Mouse (Mus musculus) liver, embryonic 12.5 days (tissue): ENCODE results near the gene Selenbp1. TPM values are rescaled to one million over a fixed set of nuclear protein-coding genes. Genes with fewer than 3 reads are reported as not detected.
"Not testable (repeated sequence)": the region's sequence is repeated elsewhere in the genome, so short reads cannot be mapped to it uniquely, and the experiment has no call there.

Experiments
- ATAC-seq: fragments of 200-750 bp; cut with Nextera tagmentation; 2 replicates; pipeline ENCODE4 v1.8.0; 2017; ENCODE audit warnings: moderate number of reproducible peaks, mild to moderate bottlenecking, moderate library complexity
- H3K27ac ChIP-seq: fragments of 300-500 bp; sonication (generic); 2 replicates; pipeline ENCODE4 v1.5.1; 2016; ENCODE audit warnings: mild to moderate bottlenecking
- H3K27me3 ChIP-seq: fragments of 300-500 bp; sonication (generic); replicated peaks from 2 replicates; pipeline ENCODE4 v1.6.1; 2016; ENCODE audit warnings: mild to moderate bottlenecking, moderate library complexity
- H3K36me3 ChIP-seq: fragments of 300-500 bp; sonication (generic); 2 replicates; pipeline ENCODE4 v1.6.1; 2016; ENCODE audit warnings: mild to moderate bottlenecking, moderate library complexity
- H3K4me1 ChIP-seq: fragments of 300-500 bp; sonication (generic); 2 replicates; pipeline ENCODE4 v1.6.1; 2016
- H3K4me2 ChIP-seq: fragments of 300-500 bp; sonication (generic); 2 replicates; pipeline ENCODE4 v1.6.1; 2016; ENCODE audit warnings: mild to moderate bottlenecking, moderate library complexity
- H3K4me3 ChIP-seq: fragments of 300-500 bp; sonication (generic); 2 replicates; pipeline ENCODE4 v1.5.1; 2016; ENCODE audit warnings: mild to moderate bottlenecking, moderate library complexity
- H3K9ac ChIP-seq: fragments of 300-500 bp; sonication (generic); 2 replicates; pipeline ENCODE4 v1.6.1; 2016; ENCODE audit warnings: mild to moderate bottlenecking, moderate library complexity
- H3K9me3 ChIP-seq: fragments of 300-500 bp; sonication (generic); replicated peaks from 2 replicates; pipeline ENCODE4 v1.6.1; 2016; ENCODE audit warnings: mild to moderate bottlenecking, moderate library complexity
- WGBS: fragments of 180-500 bp; shearing (Covaris S2); methylation state at CpG from one replicate; pipeline ENCODE4 v1.1.7; 2016; ENCODE audit not compliant: insufficient replicate concordance; 5-methylcytosine and 5-hydroxymethylcytosine counted together
- polyA plus RNA-seq: library from polyadenylated mRNA; unstranded; fragments of >200 nt; fragmentation: Nextera tagmentation; extraction: Ambion mirVana; gene quantifications from 2 replicates; pipeline ENCODE4 v1.2.1, GENCODE M21; 2016

Selenbp1 gene
- polyA plus RNA-seq, 1 experiment from 2014 or later = 54.0 TPM

GRCm38 (mm10) chr3:94917816-94918361 is 15.0 kb upstream of the Selenbp1 start:
- Histone ChIP-seq H3K4me2 (peak overlapping the region; percentile 44), H3K27me3 (peaks cover 17% of the 10 kb centered on the region; the same call in 1 of the 2 replicates), H3K9me3 (no peaks in the 10 kb centered on the region), H3K27ac (peak overlapping the region; percentile 62; the same call in 1 of the 2 replicates), H3K4me3 (no peak overlapping the region), H3K9ac (peak overlapping the region; percentile 47), H3K36me3 (no peaks in the 10 kb centered on the region), H3K4me1 (peaks cover 31% of the 10 kb centered on the region)
- ATAC-seq = peak; percentile 89
- WGBS = 56% methylated on average over 14 of the region's 14 CpGs

- no peak for ATAC-seq
- WGBS = 72% methylated on average over 4 of the region's 4 CpGs
- no peak overlapping the region; the same call in 1 of the 2 replicates for H3K9ac ChIP-seq
- no peaks in the 10 kb centered on the region for H3K36me3 ChIP-seq
- no peaks in the 10 kb centered on the region for H3K9me3 ChIP-seq
- no peak overlapping the region for H3K4me3 ChIP-seq
- no peak overlapping the region for H3K4me2 ChIP-seq
- H3K4me1 ChIP-seq = peaks cover 35% of the 10 kb centered on the region
- H3K27me3 ChIP-seq = peaks cover 17% of the 10 kb centered on the region; the same call in 1 of the 2 replicates
- no peak overlapping the region for H3K27ac ChIP-seq
Measured at GRCm38 (mm10) chr3:94918845-94919244, 14.0 kb upstream of the Selenbp1 start.

- no peak for ATAC-seq
- 62% methylated on average over 3 of the region's 3 CpGs for WGBS
Measured at GRCm38 (mm10) chr3:94921104-94921503, 11.8 kb upstream of the Selenbp1 start.

GRCm38 (mm10) chr3:94922333-94922732 is 10.5 kb upstream of the Selenbp1 start:
- 59% methylated on average over 3 of the region's 3 CpGs for WGBS
- H3K36me3 ChIP-seq = no peaks in the 10 kb centered on the region
- peaks cover 66% of the 10 kb centered on the region for H3K4me1 ChIP-seq

More at GRCm38 (mm10) chr3:94921104-94921503, 11.8 kb upstream of the Selenbp1 start:
- no peaks in the 10 kb centered on the region for H3K36me3 ChIP-seq
- H3K4me1 ChIP-seq = peaks cover 57% of the 10 kb centered on the region
- H3K9me3 ChIP-seq = no peaks in the 10 kb centered on the region
- peaks cover 13% of the 10 kb centered on the region; the same call in 1 of the 2 replicates for H3K27me3 ChIP-seq
- no peak overlapping the region for H3K4me3 ChIP-seq
- no peak overlapping the region for H3K4me2 ChIP-seq
- H3K9ac ChIP-seq = no peak overlapping the region
- no peak overlapping the region for H3K27ac ChIP-seq

GRCm38 (mm10) chr3:94924688-94925087 is 8.2 kb upstream of the Selenbp1 start:
- Histone ChIP-seq H3K36me3 (no peaks in the 10 kb centered on the region), H3K4me3 (no peak overlapping the region), H3K9ac (peak overlapping the region; percentile 3; the same call in 1 of the 2 replicates), H3K27me3 (peaks cover 9% of the 10 kb centered on the region; the same call in 1 of the 2 replicates), H3K4me2 (no peak overlapping the region), H3K27ac (no peak overlapping the region), H3K4me1 (peaks cover 54% of the 10 kb centered on the region), H3K9me3 (no peaks in the 10 kb centered on the region)
- ATAC-seq = no peak
- WGBS = 33% methylated on average over 8 of the region's 8 CpGs

More at GRCm38 (mm10) chr3:94922333-94922732, 10.5 kb upstream of the Selenbp1 start:
- H3K27me3 ChIP-seq = peaks cover 9% of the 10 kb centered on the region; the same call in 1 of the 2 replicates
- no peak overlapping the region for H3K4me2 ChIP-seq
- H3K27ac ChIP-seq = no peak overlapping the region
- ATAC-seq = no peak
- H3K4me3 ChIP-seq = no peak overlapping the region
- H3K9ac ChIP-seq = no peak overlapping the region
- H3K9me3 ChIP-seq = no peaks in the 10 kb centered on the region

- peak overlapping the region; percentile 39 for H3K4me2 ChIP-seq
Measured at GRCm38 (mm10) chr3:94926301-94926736, 6.5 kb upstream of the Selenbp1 start.

GRCm38 (mm10) chr3:94928979-94929378 is 3.9 kb upstream of the Selenbp1 start:
- whole genome bisulfite sequencing = 80% methylated on average over 4 of the region's 4 CpGs
- not testable (repeated sequence) for H3K9ac ChIP-seq, H3K9me3 ChIP-seq, H3K4me3 ChIP-seq, H3K27me3 ChIP-seq, H3K4me2 ChIP-seq, H3K36me3 ChIP-seq, ATAC-seq, H3K27ac ChIP-seq
- peaks cover 78% of the 10 kb centered on the region for H3K4me1 ChIP-seq

More at GRCm38 (mm10) chr3:94926301-94926736, 6.5 kb upstream of the Selenbp1 start:
- ATAC-seq = peak; percentile 95
- not testable (repeated sequence) for H3K4me3 ChIP-seq, H3K27me3 ChIP-seq, H3K9me3 ChIP-seq, H3K36me3 ChIP-seq, H3K9ac ChIP-seq
- 13% methylated on average over 4 of the region's 4 CpGs for WGBS
- Histone ChIP-seq H3K27ac (peak overlapping the region; percentile 72), H3K4me1 (peaks cover 57% of the 10 kb centered on the region)

GRCm38 (mm10) chr3:94930386-94931266 is 2.2 kb upstream of the Selenbp1 start:
- H3K4me1 ChIP-seq = peaks cover 77% of the 10 kb centered on the region
- ATAC-seq, H3K4me2 ChIP-seq, H3K27me3 ChIP-seq, H3K36me3 ChIP-seq, H3K4me3 ChIP-seq, H3K9me3 ChIP-seq: not testable (repeated sequence)
- 55% methylated on average over 7 of the region's 7 CpGs for WGBS
- peak overlapping the region; percentile 71 for H3K27ac ChIP-seq
- H3K9ac ChIP-seq = 0 out of 2 replicates have a peak overlapping the region, but pooled peaks have one; percentile 17

- not testable (repeated sequence) for H3K9me3 ChIP-seq, H3K36me3 ChIP-seq, H3K4me3 ChIP-seq, H3K4me2 ChIP-seq, H3K27me3 ChIP-seq
- 41% methylated on average over 10 of the region's 10 CpGs for WGBS
- ATAC-seq = peak; percentile 53
- Histone ChIP-seq H3K9ac (0 out of 2 replicates have a peak overlapping the region, but pooled peaks have one; percentile 2), H3K27ac (peak overlapping the region; percentile 85), H3K4me1 (peaks cover 78% of the 10 kb centered on the region)
Measured at GRCm38 (mm10) chr3:94931427-94932082, 1.3 kb upstream of the Selenbp1 start.

GRCm38 (mm10) chr3:94932279-94932678 is 577 bp upstream of the Selenbp1 start:
- not testable (repeated sequence) for H3K9me3 ChIP-seq, H3K36me3 ChIP-seq, H3K27me3 ChIP-seq, ATAC-seq, H3K9ac ChIP-seq, H3K4me3 ChIP-seq
- Histone ChIP-seq H3K4me1 (peaks cover 73% of the 10 kb centered on the region), H3K27ac (peak overlapping the region; percentile 85), H3K4me2 (peak overlapping the region; percentile 74)
- 49% methylated on average over 2 of the region's 2 CpGs for WGBS

GRCm38 (mm10) chr3:94933604-94934003 is 748 bp downstream of the Selenbp1 start:
- not testable (repeated sequence) for H3K27me3 ChIP-seq, H3K36me3 ChIP-seq, H3K9me3 ChIP-seq
- peak overlapping the region; percentile 51 for H3K4me3 ChIP-seq
- ATAC-seq = peak; percentile 6; the same call in 1 of the 2 replicates
- H3K9ac ChIP-seq = 0 out of 2 replicates have a peak overlapping the region, but pooled peaks have one; percentile 51
- H3K4me1 ChIP-seq = peaks cover 70% of the 10 kb centered on the region
- H3K4me2 ChIP-seq = peak overlapping the region; percentile 74
- H3K27ac ChIP-seq = peak overlapping the region; percentile 85
- WGBS = no CpG with 5 or more reads among the region's 2 CpGs
